Comparison of ENCODE assay signal across 7 mouse cellular contexts in the genomic region with DNA sequence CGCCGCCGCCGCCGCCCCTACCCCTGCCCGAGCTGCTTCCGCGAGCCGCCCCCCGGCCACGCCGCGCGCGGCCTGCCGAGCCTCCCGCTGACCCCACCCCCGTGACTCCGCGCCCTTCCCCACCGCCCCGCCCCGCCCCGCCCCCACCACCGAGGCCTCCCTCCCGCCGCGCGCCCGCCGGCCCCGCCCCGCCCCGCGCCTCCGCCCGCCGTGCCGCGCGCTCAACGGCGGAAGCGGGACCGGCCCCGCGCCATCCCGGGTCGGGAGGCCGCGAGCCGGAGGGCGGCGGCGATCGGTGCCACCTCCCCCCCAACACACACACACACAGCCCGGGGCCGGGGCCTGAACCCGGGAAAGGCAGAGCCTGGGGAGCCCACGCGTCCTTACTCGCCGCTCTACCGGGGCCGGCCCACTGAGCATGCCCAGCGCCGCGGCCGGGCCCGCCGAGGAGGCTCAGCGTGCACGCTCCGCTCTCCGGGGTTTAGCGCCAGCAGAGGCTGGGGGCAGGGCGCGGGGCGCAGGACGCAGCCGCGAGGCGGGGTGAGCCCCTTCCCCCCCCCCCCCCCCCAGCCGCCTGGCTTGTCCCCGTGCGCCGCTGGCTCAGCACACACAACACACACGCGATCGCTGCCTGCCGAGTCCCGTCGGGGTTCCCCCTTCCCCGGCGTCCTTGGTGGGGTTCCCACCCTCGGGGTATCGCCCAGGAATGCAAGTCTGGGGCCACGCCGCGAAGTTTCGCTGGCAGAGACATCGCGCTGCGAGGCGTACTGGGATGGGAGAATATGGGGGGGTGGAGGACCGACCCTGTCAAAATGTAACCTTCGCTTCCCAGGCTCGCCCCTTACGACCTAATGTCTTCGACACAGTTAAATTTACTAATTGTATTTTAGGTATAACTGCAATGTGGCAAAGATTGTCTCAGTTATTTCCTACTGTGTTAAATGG. TPM values are rescaled to one million over a fixed set of nuclear protein-coding genes. Genes with fewer than 3 reads are reported as not detected.
A peak's percentile ranks its signal among the peaks of the same experiment; 100 is the strongest.
DNase-seq lines count a peak whose midpoint lies in the region; ATAC-seq lines count a peak whose summit lies in the region.

A gene (minus strand): TSS at position 496 of the 945 bp plus-strand sequence.

- peak within 1 kb of the TSS; percentile 95 for H3K4me3 ChIP-seq in embryonic facial prominence, embryonic 15.5 days (replicated peaks)
- H3K4me3 ChIP-seq in kidney, embryonic 14.5 days (ENCODE audit: low read length), result peak within 1 kb of the TSS; percentile 65

- under 1% methylated on average over 46 of the region's 110 CpGs for WGBS in embryonic facial prominence, embryonic 15.5 days
- WGBS in kidney, embryonic 14.5 days, result under 1% methylated on average over 29 of the region's 110 CpGs

- peaks cover 9% of the 10 kb centered on the region for H3K36me3 ChIP-seq in embryonic facial prominence, embryonic 15.5 days
- H3K36me3 ChIP-seq in kidney, embryonic 14.5 days (ENCODE audit: control insufficient read depth, insufficient read depth, low read length), result peaks cover 8% of the 10 kb centered on the region

- peak within 1 kb of the TSS; percentile 92 for H3K9ac ChIP-seq in embryonic facial prominence, embryonic 15.5 days
- H3K9ac ChIP-seq in kidney, embryonic 14.5 days (ENCODE audit: low read depth, low read length), result peak within 1 kb of the TSS; percentile 83

- peak within 1 kb of the TSS; percentile 100 for H3K27ac ChIP-seq in embryonic facial prominence, embryonic 15.5 days (replicated peaks)
- peak within 1 kb of the TSS; percentile 98 for H3K27ac ChIP-seq in kidney, embryonic 14.5 days (ENCODE audit: low read depth, low read length)

- peak; percentile 90 for ATAC-seq in embryonic facial prominence, embryonic 15.5 days (ENCODE audit: insufficient number of reproducible peaks, low FRiP score, low TSS enrichment, low read depth)
- peak; percentile 91 for ATAC-seq in kidney, embryonic 14.5 days (ENCODE audit: low FRiP score, low TSS enrichment)
- peak; percentile 51 for ATAC-seq in monocyte, adult 5-6 weeks (replicated peaks; ENCODE audit: insufficient number of reproducible peaks, low FRiP score, low TSS enrichment, poor library complexity, severe bottlenecking)

- peak; percentile 88 for DNase-seq in adrenal gland, postnatal 25 days
- DNase-seq in heart, adult 9 months (ENCODE audit: low spot score in 2 of 2), result peak; percentile 80 to 84
- peak; percentile 89 for DNase-seq in liver
- DNase-seq in spleen, postnatal 36 days (ENCODE audit: low spot score in 2 of 2), result peak; percentile 75 to 78

- H3K27me3 ChIP-seq in embryonic facial prominence, embryonic 15.5 days, result no peaks in the 10 kb centered on the region
- H3K27me3 ChIP-seq in kidney, embryonic 14.5 days (ENCODE audit: control insufficient read depth, insufficient read depth, low read length), result no peaks in the 10 kb centered on the region

- H3K9me3 ChIP-seq in embryonic facial prominence, embryonic 15.5 days (replicated peaks), result no peaks in the 10 kb centered on the region
- no peaks in the 10 kb centered on the region for H3K9me3 ChIP-seq in kidney, embryonic 14.5 days (ENCODE audit: control insufficient read depth, low read length)

- H3K4me1 ChIP-seq in embryonic facial prominence, embryonic 15.5 days, result peaks cover 14% of the 10 kb centered on the region
- H3K4me1 ChIP-seq in kidney, embryonic 14.5 days (ENCODE audit: control insufficient read depth, insufficient read depth, low read length), result peaks cover 14% of the 10 kb centered on the region; the same call in 1 of the 2 replicates

- peak within 1 kb of the TSS; percentile 75 for H3K4me2 ChIP-seq in embryonic facial prominence, embryonic 15.5 days (replicated peaks)
- peak within 1 kb of the TSS; percentile 70 for H3K4me2 ChIP-seq in kidney, embryonic 14.5 days (replicated peaks; ENCODE audit: low read depth, low read length)

RNA-seq across cellular contexts. Expression of the gene that starts here (rescaled TPM):
- total RNA-seq in adrenal gland, postnatal 25 days (2021), result 111 and 128 TPM in 2 replicates
- polyA plus RNA-seq in embryonic facial prominence, embryonic 15.5 days (2015; fragmentation: Nextera tagmentation; extraction: Ambion mirVana), result 83.1 and 88.5 TPM in 2 replicates
- polyA plus RNA-seq in kidney, embryonic 14.5 days (2014; fragmentation: Nextera tagmentation; extraction: Ambion mirVana), result 94.1 and 94.7 TPM in 2 replicates
- total RNA-seq in monocyte, adult 5-6 weeks (2017), result 31.5 to 57.2 TPM (median 39.3 TPM) in 3 replicates

Comparison
In these comparisons a context has a peak if more than half of its experiments do, and no peak if none do; other contexts are left out.
1. Peak in every context shown above with its lines: DNase-seq, ATAC-seq, H3K4me3 ChIP-seq and H3K27ac ChIP-seq.